Mouse (Mus musculus): ENCODE measurements at regions not wholly inside any gene's neighbourhood (a gene's known extent, or its start where the extent isn't known, plus 50 kb on each side); places are given as distances from the start of the nearest gene placed in this dataset.

GRCm38 (mm10) chr1:193567217-193567616 is 197.1 kb upstream of the Camk1g start:
- 0 out of 2 replicates have a peak, but pooled peaks cover 3% of the 10 kb centered on the region for H3K27me3 ChIP-seq
- H3K4me1 ChIP-seq, result 0 out of 2 replicates have a peak, but pooled peaks cover 5% of the 10 kb centered on the region
- no peak overlapping the region for H3K4me3 ChIP-seq
- H3K27ac ChIP-seq, result no peak overlapping the region
- no peak overlapping the region for H3K4me2 ChIP-seq (replicated peaks)
- WGBS, result 62% methylated on average over 1 of the region's 1 CpGs
- H3K36me3 ChIP-seq, result no peaks in the 10 kb centered on the region
- no peaks in the 10 kb centered on the region for H3K9me3 ChIP-seq
- no peak overlapping the region for H3K9ac ChIP-seq
- ATAC-seq (ENCODE audit: insufficient number of reproducible peaks, insufficient read depth, low FRiP score, low TSS enrichment), result no peak

- Histone ChIP-seq H3K27me3 (no peaks in the 10 kb centered on the region), H3K9ac (no peak overlapping the region), H3K4me3 (no peak overlapping the region), H3K4me2 (replicated peaks) (no peak overlapping the region), H3K36me3 (no peaks in the 10 kb centered on the region), H3K27ac (no peak overlapping the region), H3K4me1 (peaks cover 8% of the 10 kb centered on the region; the same call in 1 of the 2 replicates), H3K9me3 (no peaks in the 10 kb centered on the region)
- 83% methylated on average over 3 of the region's 3 CpGs for WGBS
- ATAC-seq (ENCODE audit: insufficient number of reproducible peaks, insufficient read depth, low FRiP score, low TSS enrichment), result no peak
These were observed 194.1 kb upstream of the Camk1g start for GRCm38 (mm10) chr1:193564225-193564624.

DNA sequence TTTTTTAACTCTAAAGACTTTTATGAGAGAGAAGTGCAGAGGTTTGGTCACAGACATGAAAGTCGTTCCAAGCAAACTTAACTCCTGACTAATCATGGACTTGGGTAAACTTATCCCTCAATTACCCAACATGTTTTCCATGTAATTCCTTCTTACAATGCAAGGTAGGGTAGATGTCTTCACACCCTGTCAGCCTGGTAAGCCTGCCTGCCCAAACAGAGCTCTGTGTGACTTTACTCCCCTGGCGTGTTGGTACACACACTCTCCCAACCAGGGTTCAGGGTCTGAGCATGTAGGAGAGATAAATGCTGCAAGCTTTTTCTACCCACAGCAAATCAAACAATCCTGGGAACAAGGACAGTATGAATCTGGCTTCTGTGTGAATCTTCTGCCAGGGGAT is 192.1 kb upstream of the Camk1g start:
- 74% methylated on average over 2 of the region's 2 CpGs for WGBS
- Histone ChIP-seq H3K36me3 (no peaks in the 10 kb centered on the region), H3K4me3 (no peak overlapping the region), H3K4me1 (peaks cover 7% of the 10 kb centered on the region; the same call in 1 of the 2 replicates), H3K27me3 (no peaks in the 10 kb centered on the region), H3K9ac (no peak overlapping the region), H3K4me2 (replicated peaks) (no peak overlapping the region), H3K9me3 (no peaks in the 10 kb centered on the region), H3K27ac (no peak overlapping the region)
- ATAC-seq (ENCODE audit: insufficient number of reproducible peaks, insufficient read depth, low FRiP score, low TSS enrichment), result no peak

- H3K27ac ChIP-seq, result no peak overlapping the region
- H3K27me3 ChIP-seq, result no peaks in the 10 kb centered on the region
- 19% methylated on average over 4 of the region's 4 CpGs for WGBS
- ATAC-seq (ENCODE audit: insufficient number of reproducible peaks, insufficient read depth, low FRiP score, low TSS enrichment), result no peak
- no peaks in the 10 kb centered on the region for H3K9me3 ChIP-seq
- H3K4me3 ChIP-seq, result no peak overlapping the region
- no peak overlapping the region for H3K4me2 ChIP-seq (replicated peaks)
- no peak overlapping the region for H3K9ac ChIP-seq
- H3K36me3 ChIP-seq, result no peaks in the 10 kb centered on the region
- peaks cover 7% of the 10 kb centered on the region; the same call in 1 of the 2 replicates for H3K4me1 ChIP-seq
These were observed 188.0 kb upstream of the Camk1g start for GRCm38 (mm10) chr1:193558122-193558521.

GRCm38 (mm10) chr1:193554731-193555130 is 184.6 kb upstream of the Camk1g start:
- ATAC-seq (ENCODE audit: insufficient number of reproducible peaks, insufficient read depth, low FRiP score, low TSS enrichment), result no peak
- WGBS, result 78% methylated on average over 3 of the region's 3 CpGs
- no peaks in the 10 kb centered on the region for H3K27me3 ChIP-seq
- H3K36me3 ChIP-seq, result no peaks in the 10 kb centered on the region
- no peak overlapping the region for H3K4me3 ChIP-seq
- no peak overlapping the region for H3K27ac ChIP-seq
- no peak overlapping the region for H3K4me2 ChIP-seq (replicated peaks)
- H3K9ac ChIP-seq, result no peak overlapping the region
- peaks cover 20% of the 10 kb centered on the region for H3K4me1 ChIP-seq
- no peaks in the 10 kb centered on the region for H3K9me3 ChIP-seq

DNA sequence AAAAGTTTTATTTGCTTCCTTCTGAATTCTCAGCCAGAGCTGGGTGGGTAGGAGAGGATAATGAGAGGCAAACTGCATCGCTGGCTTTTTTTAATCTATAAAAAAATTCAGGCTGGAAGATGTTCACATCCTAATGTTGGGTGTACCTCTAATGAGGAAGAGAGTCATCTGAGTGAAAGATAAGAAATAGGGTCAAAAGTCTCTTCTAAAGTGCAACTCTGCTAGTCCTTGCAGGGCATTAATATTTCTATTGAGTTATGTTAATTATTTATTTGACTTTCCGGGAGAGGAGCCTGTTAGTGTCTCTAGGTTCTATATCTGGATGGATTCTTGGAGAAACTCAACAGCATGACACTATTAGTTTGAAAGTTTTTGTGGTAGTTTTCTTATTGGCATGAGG is 182.2 kb upstream of the Camk1g start:
- ATAC-seq (ENCODE audit: insufficient number of reproducible peaks, insufficient read depth, low FRiP score, low TSS enrichment), result no peak
- Histone ChIP-seq H3K27me3 (no peaks in the 10 kb centered on the region), H3K4me3 (no peak overlapping the region)

GRCm38 (mm10) chr1:193551340-193551739 is 181.2 kb upstream of the Camk1g start:
- no peaks in the 10 kb centered on the region for H3K36me3 ChIP-seq
- no peak overlapping the region for H3K9ac ChIP-seq
- no peak overlapping the region for H3K4me3 ChIP-seq
- ATAC-seq (ENCODE audit: insufficient number of reproducible peaks, insufficient read depth, low FRiP score, low TSS enrichment), result no peak
- no peak overlapping the region for H3K4me2 ChIP-seq (replicated peaks)
- WGBS, result 46% methylated on average over 1 of the region's 1 CpGs
- peaks cover 15% of the 10 kb centered on the region for H3K4me1 ChIP-seq
- H3K9me3 ChIP-seq, result no peaks in the 10 kb centered on the region
- no peaks in the 10 kb centered on the region for H3K27me3 ChIP-seq
- H3K27ac ChIP-seq, result peak overlapping the region; percentile 32; the same call in 1 of the 2 replicates

More for the DNA sequence above, 182.2 kb upstream of the Camk1g start:
- Histone ChIP-seq H3K27ac (no peak overlapping the region), H3K36me3 (no peaks in the 10 kb centered on the region), H3K4me1 (peaks cover 15% of the 10 kb centered on the region), H3K4me2 (replicated peaks) (no peak overlapping the region), H3K9ac (no peak overlapping the region), H3K9me3 (no peaks in the 10 kb centered on the region)
- whole genome bisulfite sequencing, result 65% methylated on average over 2 of the region's 2 CpGs

- 34% methylated on average over 2 of the region's 2 CpGs for WGBS
- Histone ChIP-seq H3K27me3 (no peaks in the 10 kb centered on the region), H3K36me3 (no peaks in the 10 kb centered on the region), H3K27ac (peak overlapping the region; percentile 32; the same call in 1 of the 2 replicates), H3K4me1 (peaks cover 15% of the 10 kb centered on the region), H3K4me3 (no peak overlapping the region), H3K4me2 (replicated peaks) (no peak overlapping the region), H3K9me3 (no peaks in the 10 kb centered on the region), H3K9ac (no peak overlapping the region)
- ATAC-seq (ENCODE audit: insufficient number of reproducible peaks, insufficient read depth, low FRiP score, low TSS enrichment), result no peak
These were observed 180.7 kb upstream of the Camk1g start for GRCm38 (mm10) chr1:193550761-193551160.

DNA sequence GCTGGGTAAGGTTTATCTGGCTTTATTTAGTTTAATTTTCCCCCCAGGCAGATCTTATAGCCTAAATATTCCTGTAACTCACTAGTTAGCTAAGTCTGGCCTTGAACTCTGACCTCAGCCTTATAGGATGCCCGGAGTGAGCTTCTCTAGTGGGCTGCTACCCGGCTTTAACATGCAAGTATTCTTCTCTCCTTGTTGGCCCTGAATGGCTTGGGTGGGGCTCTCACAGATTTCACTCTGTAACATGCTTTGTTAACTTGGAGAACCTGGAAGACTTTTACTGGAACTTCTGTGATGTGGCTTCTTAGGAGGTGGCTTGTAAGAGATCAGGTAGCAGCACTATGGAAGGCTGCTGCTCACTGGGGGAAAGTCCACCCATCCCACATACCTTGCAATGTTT is 177.3 kb upstream of the Camk1g start:
- WGBS, result 80% methylated on average over 2 of the region's 2 CpGs
- Histone ChIP-seq H3K36me3 (no peaks in the 10 kb centered on the region), H3K9ac (no peak overlapping the region), H3K4me1 (peaks cover 15% of the 10 kb centered on the region), H3K27me3 (no peaks in the 10 kb centered on the region), H3K27ac (no peak overlapping the region), H3K9me3 (no peaks in the 10 kb centered on the region), H3K4me2 (replicated peaks) (no peak overlapping the region), H3K4me3 (no peak overlapping the region)
- no peak for ATAC-seq (ENCODE audit: insufficient number of reproducible peaks, insufficient read depth, low FRiP score, low TSS enrichment)

DNA sequence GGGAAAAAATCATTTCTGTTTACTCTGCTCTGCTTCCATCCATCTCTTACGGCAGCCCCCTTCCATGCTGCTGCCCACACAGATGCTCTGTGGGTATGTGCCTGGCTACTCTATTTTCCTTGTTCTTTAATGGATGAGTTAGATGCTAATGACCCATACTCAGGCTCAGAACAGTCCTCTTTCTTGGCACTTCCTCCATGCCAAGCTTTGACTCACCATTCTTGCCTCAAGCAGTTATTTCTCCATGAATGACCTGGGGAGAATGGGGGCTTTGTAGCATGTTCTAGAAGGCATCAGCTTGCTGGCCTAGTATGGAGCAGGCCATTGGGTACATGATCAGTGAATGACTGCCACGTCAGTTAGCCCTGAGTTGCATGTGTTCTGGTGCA is 175.9 kb upstream of the Camk1g start:
- WGBS, result 85% methylated on average over 2 of the region's 2 CpGs
- H3K4me2 ChIP-seq (replicated peaks), result no peak overlapping the region
- no peak overlapping the region for H3K4me3 ChIP-seq
- ATAC-seq (ENCODE audit: insufficient number of reproducible peaks, insufficient read depth, low FRiP score, low TSS enrichment), result no peak
- no peaks in the 10 kb centered on the region for H3K27me3 ChIP-seq
- H3K9ac ChIP-seq, result no peak overlapping the region
- no peaks in the 10 kb centered on the region for H3K9me3 ChIP-seq
- peaks cover 13% of the 10 kb centered on the region for H3K4me1 ChIP-seq
- no peaks in the 10 kb centered on the region for H3K36me3 ChIP-seq
- no peak overlapping the region for H3K27ac ChIP-seq

GRCm38 (mm10) chr1:193545406-193546043 is 175.4 kb upstream of the Camk1g start:
- H3K27ac ChIP-seq, result no peak overlapping the region
- H3K4me3 ChIP-seq, result no peak overlapping the region
- H3K4me2 ChIP-seq (replicated peaks), result no peak overlapping the region
- H3K27me3 ChIP-seq, result no peaks in the 10 kb centered on the region
- peaks cover 8% of the 10 kb centered on the region for H3K4me1 ChIP-seq
- no peak for ATAC-seq (ENCODE audit: insufficient number of reproducible peaks, insufficient read depth, low FRiP score, low TSS enrichment)
- H3K36me3 ChIP-seq, result no peaks in the 10 kb centered on the region
- WGBS, result 47% methylated on average over 4 of the region's 4 CpGs
- no peak overlapping the region for H3K9ac ChIP-seq
- H3K9me3 ChIP-seq, result no peaks in the 10 kb centered on the region

DNA sequence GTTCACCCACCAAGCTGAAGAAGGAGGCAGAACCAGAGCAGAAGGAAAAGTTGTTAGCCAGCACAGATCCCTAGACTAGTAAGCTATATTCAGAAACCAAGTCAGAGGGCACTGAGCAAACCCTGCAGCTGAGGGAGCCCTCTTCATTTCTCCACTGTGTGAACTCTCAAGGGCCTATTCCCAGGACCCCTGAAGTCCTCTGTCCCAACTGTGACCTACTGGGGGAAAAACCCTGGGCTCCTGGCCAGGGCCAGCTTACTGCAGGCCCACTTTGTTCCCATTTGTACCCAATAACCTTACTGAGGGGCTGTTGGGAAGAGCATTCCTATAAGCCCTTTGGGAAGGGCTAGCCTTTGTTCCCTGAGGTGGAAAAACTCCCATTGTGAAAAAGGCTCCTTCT is 174.7 kb upstream of the Camk1g start:
- no peaks in the 10 kb centered on the region for H3K27me3 ChIP-seq
- H3K36me3 ChIP-seq, result no peaks in the 10 kb centered on the region
- H3K4me2 ChIP-seq (replicated peaks), result no peak overlapping the region
- no peak overlapping the region for H3K27ac ChIP-seq
- H3K4me3 ChIP-seq, result no peak overlapping the region
- no peak for ATAC-seq (ENCODE audit: insufficient number of reproducible peaks, insufficient read depth, low FRiP score, low TSS enrichment)
- H3K4me1 ChIP-seq, result 0 out of 2 replicates have a peak, but pooled peaks cover 7% of the 10 kb centered on the region
- H3K9me3 ChIP-seq, result no peaks in the 10 kb centered on the region
- H3K9ac ChIP-seq, result no peak overlapping the region

All from embryonic facial prominence, embryonic 12.5 days (tissue).